8 mouse cellular contexts compared by ENCODE assay signal in genomic region chr1:78203086-78203614, GRCm38 (mm10). TPM values are rescaled to one million over a fixed set of nuclear protein-coding genes. Genes with fewer than 3 reads are reported as not detected.
DNase-seq lines count a peak whose midpoint lies in the region; ATAC-seq and TF ChIP-seq lines count a peak whose summit lies in the region.

No protein-coding gene starts in this region.

- no peaks in the 10 kb centered on the region for H3K36me3 ChIP-seq in heart, embryonic 11.5 days (ENCODE audit: control insufficient read depth, insufficient read depth, low read length)
- no peaks in the 10 kb centered on the region for H3K36me3 ChIP-seq in hindbrain, embryonic 13.5 days
- no peaks in the 10 kb centered on the region for H3K36me3 ChIP-seq in midbrain, embryonic 12.5 days

- intact Hi-C loops in heart, postnatal 14 days (cut with DNase I): no loop called here
- intact Hi-C loops in left cerebral cortex, postnatal 14 days (cut with DNase I): loop anchor here (5.0 to 10.0 kb wide), 2 partner anchors 61 to 228 kb away; no protein-coding TSS in a partner anchor

- peaks cover 94% of the 10 kb centered on the region for H3K27me3 ChIP-seq in heart, embryonic 11.5 days (ENCODE audit: control insufficient read depth, insufficient read depth, low read length)
- H3K27me3 ChIP-seq in hindbrain, embryonic 13.5 days: peaks cover 91% of the 10 kb centered on the region
- H3K27me3 ChIP-seq in midbrain, embryonic 12.5 days: peaks cover 93% of the 10 kb centered on the region

- H3K9me3 ChIP-seq in heart, embryonic 11.5 days (replicated peaks; ENCODE audit: control insufficient read depth, low read length): no peaks in the 10 kb centered on the region
- H3K9me3 ChIP-seq in hindbrain, embryonic 13.5 days: no peaks in the 10 kb centered on the region
- no peaks in the 10 kb centered on the region for H3K9me3 ChIP-seq in midbrain, embryonic 12.5 days

- H3K9ac ChIP-seq in heart, embryonic 11.5 days (ENCODE audit: low read depth, low read length): no peak overlapping the region
- peak overlapping the region; percentile 39; the same call in 1 of the 2 replicates for H3K9ac ChIP-seq in hindbrain, embryonic 13.5 days
- peak overlapping the region; percentile 59 for H3K9ac ChIP-seq in midbrain, embryonic 12.5 days (replicated peaks)

- H3K4me1 ChIP-seq in heart, embryonic 11.5 days (ENCODE audit: control insufficient read depth, insufficient read depth, low read length): 0 out of 2 replicates have a peak, but pooled peaks cover 4% of the 10 kb centered on the region
- no peaks in the 10 kb centered on the region for H3K4me1 ChIP-seq in bone marrow macrophage, adult 2 months (ENCODE audit: control insufficient read depth, insufficient read depth, low read length)
- H3K4me1 ChIP-seq in hindbrain, embryonic 13.5 days (replicated peaks): peaks cover 24% of the 10 kb centered on the region
- peaks cover 13% of the 10 kb centered on the region for H3K4me1 ChIP-seq in midbrain, embryonic 12.5 days

- no peak overlapping the region for H3K27ac ChIP-seq in heart, embryonic 11.5 days (ENCODE audit: low read depth, low read length)
- H3K27ac ChIP-seq in bone marrow macrophage, adult 2 months (ENCODE audit: insufficient read depth, low read depth, low read length): no peak overlapping the region
- peak overlapping the region; percentile 55 for H3K27ac ChIP-seq in hindbrain, embryonic 13.5 days
- H3K27ac ChIP-seq in midbrain, embryonic 12.5 days (replicated peaks): peak overlapping the region; percentile 35; the same call in 1 of the 2 replicates

- H3K4me2 ChIP-seq in heart, embryonic 11.5 days: peak overlapping the region; percentile 55
- peak overlapping the region; percentile 53 for H3K4me2 ChIP-seq in hindbrain, embryonic 13.5 days
- H3K4me2 ChIP-seq in midbrain, embryonic 12.5 days (replicated peaks): peak overlapping the region; percentile 59

- TF ChIP-seq POLR2A in bone marrow macrophage, adult 2 months (IDR thresholded peaks at IDR 0.05; ENCODE audit: borderline replicate concordance, low read depth, low read length): no peak

- H3K4me3 ChIP-seq in heart, embryonic 11.5 days (ENCODE audit: low read depth, low read length): peak overlapping the region; percentile 32
- peak overlapping the region; percentile 56 for H3K4me3 ChIP-seq in bone marrow macrophage, adult 2 months (ENCODE audit: insufficient read depth, low read length)
- peak overlapping the region; percentile 31 for H3K4me3 ChIP-seq in hindbrain, embryonic 13.5 days
- H3K4me3 ChIP-seq in midbrain, embryonic 12.5 days: peak overlapping the region; percentile 37

- ATAC-seq in heart, embryonic 11.5 days (replicated peaks; ENCODE audit: insufficient number of reproducible peaks, low FRiP score, low TSS enrichment): peak; percentile 46; the same call in 1 of the 2 replicates
- ATAC-seq in hindbrain, embryonic 13.5 days (ENCODE audit: low FRiP score): peak; percentile 73
- peak; percentile 47 for ATAC-seq in midbrain, embryonic 12.5 days (ENCODE audit: low FRiP score, low read depth)

- no peak for TF ChIP-seq CTCF in bone marrow macrophage, adult 2 months (IDR thresholded peaks at IDR 0.05; ENCODE audit: low read depth, low read length)

- DNase-seq in heart, postnatal 14 days: no peak
- no peak for DNase-seq in adrenal gland, adult 18-20 months (ENCODE audit: low spot score in 2 of 2)
- DNase-seq in left cerebral cortex, postnatal 14 days (ENCODE audit: low spot score in 2 of 2): no peak
- DNase-seq in cerebellum, postnatal 14 days: no peak

- 2% methylated on average over 14 of the region's 14 CpGs for WGBS in heart, embryonic 11.5 days (ENCODE audit: insufficient replicate concordance)
- under 1% methylated on average over 14 of the region's 14 CpGs for WGBS in hindbrain, embryonic 13.5 days
- 1% methylated on average over 14 of the region's 14 CpGs for WGBS in midbrain, embryonic 12.5 days

RNA-seq across cellular contexts. Expression of gene Pax3, which starts 6.2 kb away (rescaled TPM):
- 0.19 and 0.24 TPM in 2 replicates for polyA plus RNA-seq in heart, embryonic 11.5 days (2014; fragmentation: Nextera tagmentation; extraction: Ambion mirVana)
- total RNA-seq in heart, postnatal 14 days (2021): under 1 TPM in 1 of 2 experiments, not detected in 1; 0.07 TPM
- polyA plus RNA-seq in bone marrow macrophage, adult 2 months (2012; ENCODE audit: insufficient read depth, insufficient read length, missing spikeins): not detected in 2 replicates
- polyA plus RNA-seq in hindbrain, embryonic 13.5 days (2015; fragmentation: Nextera tagmentation; extraction: Ambion mirVana): 17.6 and 24.4 TPM in 2 replicates
- 53.6 and 61.9 TPM in 2 replicates for polyA plus RNA-seq in midbrain, embryonic 12.5 days (2016; fragmentation: Nextera tagmentation; extraction: Ambion mirVana)
- not detected for total RNA-seq in adrenal gland, adult 18-20 months (2021)
- total RNA-seq in left cerebral cortex, postnatal 14 days (2021): under 1 TPM in 1 of 2 experiments, not detected in 1; 0.13 TPM

Comparison
In these comparisons a context has a peak if more than half of its experiments do, and no peak if none do; other contexts are left out.
1. H3K27ac ChIP-seq: peak in hindbrain, embryonic 13.5 days (single experiment) and midbrain, embryonic 12.5 days (single experiment); none in heart, embryonic 11.5 days (single experiment) and bone marrow macrophage, adult 2 months (single experiment).
2. RNA of gene Pax3, which starts 6.2 kb away (polyA plus RNA-seq): 53.6 to 61.9 TPM in midbrain, embryonic 12.5 days and 17.6 to 24.4 TPM in hindbrain, embryonic 13.5 days; 0.19 to 0.24 TPM in heart, embryonic 11.5 days and not detected in bone marrow macrophage, adult 2 months; every median in the first group is over 10 times any median in the second.
3. Peak in every context shown above with its lines, with median percentiles within 50 percentile points of each other: ATAC-seq, H3K4me2 ChIP-seq and H3K4me3 ChIP-seq.